Mouse (Mus musculus) bone marrow macrophage, adult 2 months (primary cell): ENCODE data around the gene Il22ra2. TPM values are rescaled to one million over a fixed set of nuclear protein-coding genes. Genes with fewer than 3 reads are reported as not detected.

Experiments used
- H3K27ac ChIP-seq: 2 replicates; pipeline ENCODE4 v1.5.1; 2012; ENCODE audit warnings: low read depth, low read length; ENCODE audit not compliant: insufficient read depth
- H3K4me1 ChIP-seq: 2 replicates; pipeline ENCODE4 v1.6.1; 2012; ENCODE audit warnings: low read length; ENCODE audit not compliant: control insufficient read depth, insufficient read depth
- H3K4me3 ChIP-seq: 2 replicates; pipeline ENCODE4 v1.5.1; 2012; ENCODE audit warnings: mild to moderate bottlenecking, low read length, moderate library complexity; ENCODE audit not compliant: insufficient read depth
- CTCF ChIP-seq: IDR thresholded peaks from 2 replicates; pipeline ENCODE4 v1.5.1; 2012; ENCODE audit warnings: low read depth, mild to moderate bottlenecking, low read length, moderate library complexity
- POLR2A ChIP-seq: IDR thresholded peaks from 2 replicates; pipeline ENCODE4 v1.6.1; 2012; ENCODE audit warnings: mild to moderate bottlenecking, low read depth, low read length, borderline replicate concordance
- polyA plus RNA-seq: library from polyadenylated mRNA; stranded (reverse); fragments of >200 nt; gene quantifications from 2 replicates; pipeline ENCODE4 v1.2.4, GENCODE M21; 2012; ENCODE audit not compliant: missing spikeins, insufficient read depth, insufficient read length

The Il22ra2 gene
- polyA plus RNA-seq: not detected in 2 replicates

DNA sequence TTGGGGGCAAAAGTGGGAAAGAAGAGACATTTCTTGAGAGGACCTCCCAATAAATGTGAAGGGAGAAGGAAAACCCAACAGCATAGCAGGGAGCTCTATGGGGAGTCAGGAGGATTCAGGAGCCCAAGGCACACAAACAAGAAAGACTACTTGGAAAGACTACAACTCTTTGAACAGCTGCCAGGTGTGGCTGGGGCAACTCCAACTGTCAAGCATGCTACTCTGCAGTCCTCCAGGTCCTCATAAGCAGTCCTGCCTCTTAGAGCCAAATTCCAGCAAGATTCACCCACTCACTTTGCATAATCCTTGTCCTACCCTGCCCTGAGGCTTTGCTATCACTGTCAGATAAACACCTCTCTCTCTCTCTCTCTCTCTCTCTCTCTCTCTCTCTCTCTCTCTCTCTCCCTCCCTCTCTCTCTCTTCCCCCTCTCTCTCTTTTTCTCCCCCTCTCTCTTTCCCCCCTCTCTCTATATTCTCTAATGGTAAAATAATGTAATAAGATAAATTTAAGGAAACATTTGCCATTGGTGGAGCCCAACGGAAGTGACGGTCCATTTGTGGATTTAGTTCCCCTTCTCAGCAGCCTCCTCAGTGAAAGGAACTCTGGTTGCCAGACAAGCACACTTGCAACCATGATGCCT lies at the start of gene Il22ra2:
Il22ra2 (plus strand) TSS at position 591 of the 641 bp plus-strand sequence.
- TF ChIP-seq CTCF (no peak), POLR2A (no peak)
- Histone ChIP-seq H3K4me1 (no peaks in the 10 kb centered on the region), H3K27ac (no peak within 1 kb of the TSS), H3K4me3 (no peak within 1 kb of the TSS)

DNA sequence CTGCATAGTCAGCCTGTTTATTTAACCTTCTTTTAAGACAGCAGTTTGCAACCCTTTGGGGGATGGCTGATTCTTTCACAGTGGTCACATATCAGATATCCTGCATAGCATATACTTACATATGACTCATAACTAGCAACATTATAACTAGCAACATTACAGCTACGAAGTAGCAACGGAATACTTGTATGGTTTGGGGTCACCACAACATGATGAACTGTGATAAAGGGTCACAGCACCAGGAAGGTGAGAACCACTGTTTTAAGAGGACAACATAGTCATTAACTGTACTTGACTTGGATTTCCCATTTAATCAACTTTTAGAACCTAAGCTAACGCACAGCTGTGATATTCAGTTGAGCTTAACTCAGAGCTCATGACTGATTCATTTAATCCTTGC lies 44.2 kb upstream of the Il22ra2 start:
- Histone ChIP-seq H3K4me3 (no peak overlapping the region), H3K27ac (no peak overlapping the region), H3K4me1 (peaks cover 34% of the 10 kb centered on the region)
- no peak for TF ChIP-seq CTCF
- TF ChIP-seq POLR2A: no peak

DNA sequence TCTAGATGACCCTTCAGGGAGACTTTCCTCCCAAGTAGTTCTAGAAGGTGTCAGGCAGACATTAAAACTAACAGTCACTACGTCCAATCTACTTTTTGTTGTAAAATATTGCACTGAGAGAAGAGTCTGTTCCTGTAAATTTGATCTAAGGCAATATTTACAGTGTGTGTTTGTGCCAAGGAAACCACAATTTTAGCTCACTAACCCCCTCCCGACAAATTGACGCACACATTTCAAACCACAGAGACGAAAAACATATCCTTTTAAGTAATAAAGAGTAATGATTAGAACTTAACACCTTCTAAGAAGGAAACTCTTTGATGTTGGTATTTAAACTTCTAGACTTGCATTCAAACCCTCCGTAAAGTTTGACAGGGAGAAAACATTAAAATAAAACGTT lies 43.8 kb upstream of the Il22ra2 start:
- no peak overlapping the region for H3K4me3 ChIP-seq
- no peak for TF ChIP-seq POLR2A
- peaks cover 38% of the 10 kb centered on the region for H3K4me1 ChIP-seq
- no peak overlapping the region for H3K27ac ChIP-seq

DNA sequence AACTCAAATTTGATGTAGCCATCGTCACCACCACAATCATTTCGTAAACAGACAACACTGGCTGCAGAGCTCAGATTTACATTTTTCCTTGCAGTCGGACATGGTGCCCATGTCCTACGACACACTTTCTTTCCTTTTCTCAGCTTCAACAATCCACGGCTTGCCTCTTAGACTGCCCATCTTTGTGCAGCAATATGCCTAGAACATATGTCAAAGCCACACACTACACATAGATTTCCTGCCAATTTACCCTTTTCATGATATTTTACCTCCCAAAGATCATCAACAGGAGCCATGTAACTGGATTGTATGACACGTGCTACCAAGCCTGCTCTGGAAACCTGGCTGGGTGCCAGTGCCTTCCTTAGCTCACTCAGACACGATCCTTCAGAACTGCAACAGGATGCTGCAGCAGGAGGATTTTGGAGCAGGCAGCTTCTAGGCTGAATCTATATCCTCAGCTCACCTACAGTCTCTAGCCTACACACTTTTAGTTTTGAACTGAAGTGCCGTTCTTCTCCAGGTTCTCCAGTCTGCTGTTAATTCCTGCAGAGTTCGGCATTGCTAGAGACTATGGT lies 43.3 kb upstream of the Il22ra2 start:
- TF ChIP-seq POLR2A (no peak), CTCF (no peak)
- H3K4me3 ChIP-seq: no peak overlapping the region
- H3K27ac ChIP-seq: no peak overlapping the region

DNA sequence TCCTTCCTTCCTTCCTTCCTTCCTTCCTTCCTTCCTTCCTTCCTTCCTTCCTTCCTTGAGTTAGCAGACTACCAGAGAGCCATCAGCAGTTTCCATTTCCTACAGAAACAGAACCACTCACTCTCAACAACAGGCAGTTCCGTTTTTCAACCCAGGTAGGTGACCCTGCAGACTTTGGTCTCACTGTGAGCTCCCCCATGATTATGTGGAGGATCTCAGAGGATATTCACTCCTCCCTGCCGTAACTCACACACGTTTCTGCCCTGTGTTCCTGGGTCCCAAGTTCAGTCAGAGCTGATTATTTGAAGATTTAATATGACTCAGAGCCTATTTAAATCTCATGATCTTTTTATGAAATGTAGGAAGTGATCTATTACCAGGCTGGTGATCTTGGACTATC lies 41.1 kb upstream of the Il22ra2 start:
- TF ChIP-seq POLR2A (no peak), CTCF (no peak)
- Histone ChIP-seq H3K4me3 (no peak overlapping the region), H3K4me1 (peaks cover 44% of the 10 kb centered on the region), H3K27ac (peak overlapping the region; percentile 48)

More for the DNA sequence above, 43.3 kb upstream of the Il22ra2 start:
- H3K4me1 ChIP-seq: peaks cover 43% of the 10 kb centered on the region

DNA sequence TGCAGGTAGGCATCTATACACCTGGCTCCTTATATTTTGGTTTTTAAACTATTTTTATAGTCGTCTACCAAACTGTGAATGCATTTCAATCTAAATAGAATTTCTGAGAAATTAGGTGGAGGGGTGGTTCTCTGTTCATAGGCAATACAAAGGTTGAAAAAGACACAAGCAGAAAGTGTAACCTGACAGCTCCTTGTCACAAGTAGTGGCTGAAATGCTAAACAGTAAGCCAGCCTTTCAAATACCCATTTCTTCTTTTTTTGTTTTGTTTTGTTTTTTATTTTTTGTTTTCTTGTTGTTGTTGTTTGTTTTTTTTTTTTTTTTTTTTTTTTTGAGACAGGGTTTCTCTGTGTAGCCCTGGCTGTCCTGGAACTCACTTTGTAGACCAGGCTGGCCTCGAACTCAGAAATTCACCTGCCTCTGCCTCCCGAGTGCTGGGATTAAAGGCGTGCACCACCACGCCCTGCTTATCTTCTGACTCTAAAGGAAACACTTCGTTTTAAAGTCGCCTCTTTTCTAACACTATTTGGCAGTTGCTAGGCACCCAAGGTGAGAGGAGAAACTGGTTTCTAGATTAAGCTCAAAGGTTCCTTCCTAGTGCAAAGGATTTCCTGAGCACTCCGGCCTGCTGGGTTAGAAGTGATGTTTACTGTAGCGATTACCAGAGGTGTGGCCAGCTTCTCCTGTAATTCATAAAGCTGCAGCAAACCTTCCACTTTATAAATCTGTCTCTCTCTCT lies 39.8 kb upstream of the Il22ra2 start:
- Histone ChIP-seq H3K4me1 (peaks cover 44% of the 10 kb centered on the region), H3K4me3 (no peak overlapping the region), H3K27ac (peak overlapping the region; percentile 95)
- TF ChIP-seq CTCF (no peak), POLR2A (no peak)

DNA sequence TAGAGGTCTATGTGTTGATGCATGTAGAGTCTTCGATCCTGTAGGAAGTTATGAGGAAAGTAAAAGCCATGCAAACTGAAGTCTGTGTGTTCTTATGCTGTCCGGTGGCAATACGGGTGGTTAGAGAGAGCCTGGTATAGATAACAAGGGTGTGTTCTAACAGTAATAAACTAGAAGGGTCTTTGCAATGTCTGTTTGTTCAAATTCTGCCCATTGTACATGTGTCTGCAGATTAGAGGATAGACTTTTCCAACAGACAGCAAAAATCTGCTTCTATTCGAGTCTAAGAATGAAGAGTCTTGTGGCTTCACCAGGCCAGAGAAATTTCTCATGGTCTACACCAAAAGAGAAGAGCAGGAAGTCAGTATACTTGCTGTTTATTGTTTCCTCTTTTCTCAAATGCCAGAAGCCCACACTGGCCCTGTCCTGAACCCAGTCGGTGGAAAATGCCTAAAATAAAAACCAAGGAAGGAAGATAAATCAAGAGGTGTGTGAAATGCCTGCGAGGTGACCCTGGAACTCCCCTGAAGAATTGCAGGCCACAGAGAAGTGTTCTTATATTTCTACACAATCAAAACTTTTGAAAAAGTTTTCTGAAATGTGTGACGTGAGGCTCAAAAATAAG lies 38.9 kb upstream of the Il22ra2 start:
- peak overlapping the region; percentile 95 for H3K27ac ChIP-seq
- H3K4me1 ChIP-seq: peaks cover 53% of the 10 kb centered on the region
- no peak for TF ChIP-seq POLR2A
- TF ChIP-seq CTCF: no peak
- H3K4me3 ChIP-seq: no peak overlapping the region

DNA sequence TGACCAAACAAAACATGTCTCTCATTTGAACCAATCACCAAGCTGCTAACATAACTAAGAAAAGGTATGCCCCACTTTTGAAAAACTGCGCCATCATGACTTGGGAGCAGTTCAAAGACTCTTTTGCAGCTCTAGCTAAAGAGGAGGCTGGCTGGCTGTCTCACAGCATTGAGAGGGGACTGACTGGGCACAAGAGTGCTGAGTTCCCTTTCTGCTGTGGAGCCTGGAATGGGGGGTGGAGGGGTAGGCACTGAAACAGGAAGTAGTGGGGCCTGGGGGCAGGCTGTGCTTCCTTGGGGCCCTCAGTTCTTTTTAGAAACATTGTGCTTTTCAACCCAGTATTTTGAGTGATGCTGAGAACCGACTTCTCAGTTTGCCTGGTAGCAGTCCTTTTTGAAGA lies 37.7 kb upstream of the Il22ra2 start:
- Histone ChIP-seq H3K27ac (peak overlapping the region; percentile 95), H3K4me3 (no peak overlapping the region), H3K4me1 (peaks cover 50% of the 10 kb centered on the region)
- no peak for TF ChIP-seq POLR2A
- TF ChIP-seq CTCF: no peak

DNA sequence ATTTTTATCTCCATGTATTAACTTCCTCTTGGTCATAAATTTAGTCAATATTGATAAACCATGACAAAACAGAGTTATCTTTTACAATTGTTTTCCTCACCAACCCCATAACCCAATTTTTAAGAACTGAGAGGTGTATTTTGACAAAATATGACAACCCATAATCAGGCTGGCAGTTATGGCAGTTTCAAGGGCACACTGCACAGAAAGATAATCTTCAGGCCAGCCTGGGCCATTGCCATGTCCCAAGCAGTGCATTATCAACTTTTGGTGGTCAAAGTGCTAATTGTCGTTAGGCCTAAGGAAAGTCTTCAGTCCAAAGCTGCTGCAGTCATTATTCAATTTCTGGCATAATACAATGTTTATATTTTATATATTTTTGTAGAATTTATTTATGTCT lies 37.0 kb upstream of the Il22ra2 start:
- no peak for TF ChIP-seq CTCF
- Histone ChIP-seq H3K4me3 (no peak overlapping the region), H3K27ac (peak overlapping the region; percentile 95), H3K4me1 (peaks cover 49% of the 10 kb centered on the region)

DNA sequence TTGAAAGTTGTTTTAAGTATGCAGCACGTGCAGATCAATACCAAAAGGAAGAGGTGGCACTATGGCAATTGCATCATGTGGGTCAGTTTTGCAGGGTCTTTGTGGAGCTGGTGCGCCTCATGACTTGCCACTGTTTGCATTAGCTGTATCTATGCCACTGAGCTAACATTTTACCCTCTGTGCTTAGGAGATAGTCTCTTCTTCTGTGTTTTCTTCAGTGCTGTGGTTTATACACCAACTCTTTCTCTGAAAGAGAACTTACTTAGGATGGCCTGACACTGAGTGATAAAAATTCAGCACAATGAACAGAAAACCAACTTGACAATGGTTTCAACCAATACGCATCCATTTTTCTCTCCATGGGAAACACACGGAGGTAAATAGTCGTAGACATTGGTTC lies 35.9 kb upstream of the Il22ra2 start:
- no peak overlapping the region for H3K27ac ChIP-seq
- peaks cover 57% of the 10 kb centered on the region for H3K4me1 ChIP-seq
- TF ChIP-seq POLR2A (no peak), CTCF (no peak)
- no peak overlapping the region for H3K4me3 ChIP-seq
